Mouse (Mus musculus) gastrocnemius, postnatal 4 days (tissue): ENCODE data around the gene Lrrc73. TPM values are rescaled to one million over a fixed set of nuclear protein-coding genes. Genes with fewer than 3 reads are reported as not detected.

Source experiments
- DNase-seq, 2 experiments: peaks; one replicate each; pipeline ENCODE4 v3.0.0; 2021 to 2022; ENCODE audit warnings: low spot score in 2 of 2, mixed read lengths in 2 of 2
- total RNA-seq, 2 experiments: library from RNA; stranded (reverse); gene quantifications; 2 replicates each; pipeline ENCODE4 v1.2.3; 2021

Lrrc73 gene
- total RNA-seq, 2 experiments from 2014 or later, result 0.73 to 1.1 TPM

GRCm38 (mm10) chr17:46259675-46260074 lies 6.3 kb downstream of the Lrrc73 start:
- no peak for DNase-seq

GRCm38 (mm10) chr17:46262201-46262694 lies 8.9 kb downstream of the Lrrc73 start:
- no peak for DNase-seq

GRCm38 (mm10) chr17:46265502-46265901 lies 12.2 kb downstream of the Lrrc73 start:
- DNase-seq, result no peak

GRCm38 (mm10) chr17:46265918-46266618 lies 12.7 kb downstream of the Lrrc73 start:
- DNase-seq, result peak; percentile 72 to 80

- no peak for DNase-seq
Measured at GRCm38 (mm10) chr17:46266986-46267385, 13.7 kb downstream of the Lrrc73 start.

DNA sequence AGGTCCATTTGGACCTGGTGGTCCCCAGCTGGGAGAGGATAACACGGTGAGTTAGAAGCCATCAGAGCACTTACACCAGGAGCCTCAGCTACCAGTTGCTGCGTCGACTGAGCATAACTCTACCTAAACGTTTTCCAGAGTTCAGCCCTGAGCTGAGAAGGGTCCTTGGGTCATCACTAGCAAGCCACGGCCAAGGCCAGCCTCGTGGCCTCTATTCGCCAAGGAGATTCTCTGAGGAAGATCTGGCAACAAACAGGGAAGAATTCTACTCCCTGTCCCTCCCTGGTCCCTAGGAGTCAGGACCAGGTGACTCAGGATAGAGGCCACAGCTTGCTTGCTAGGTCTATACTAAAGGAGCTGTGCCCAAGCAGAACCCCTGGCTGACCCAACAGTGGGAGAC lies 14.2 kb downstream of the Lrrc73 start:
- no peak for DNase-seq

GRCm38 (mm10) chr17:46268026-46268720 lies 14.8 kb downstream of the Lrrc73 start:
- DNase-seq, result no peak

- DNase-seq, result peak in 1 of 2 experiments; percentile 60
Measured at GRCm38 (mm10) chr17:46269771-46270534, 16.6 kb downstream of the Lrrc73 start.

DNA sequence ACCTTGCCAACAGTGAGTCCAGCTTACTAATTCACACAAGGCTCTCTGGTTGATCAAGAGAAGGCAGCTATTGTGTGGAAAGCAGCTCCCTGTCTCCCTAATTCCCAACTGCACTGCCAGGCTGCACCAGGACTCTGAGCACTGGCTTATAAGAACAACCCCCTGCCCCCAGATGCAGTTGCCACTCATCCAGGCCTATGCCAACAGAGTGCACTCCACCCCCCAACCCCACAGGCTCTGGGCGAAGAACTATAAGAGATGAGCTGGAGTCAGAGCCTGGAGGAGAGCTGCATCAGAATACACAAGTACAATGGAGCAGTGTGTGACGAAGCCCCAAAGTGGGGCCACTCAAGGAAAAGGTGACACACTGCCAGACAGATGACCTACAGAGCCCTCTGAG lies 18.7 kb downstream of the Lrrc73 start:
- DNase-seq, result no peak

GRCm38 (mm10) chr17:46272675-46273074 lies 19.3 kb downstream of the Lrrc73 start:
- no peak for DNase-seq

DNA sequence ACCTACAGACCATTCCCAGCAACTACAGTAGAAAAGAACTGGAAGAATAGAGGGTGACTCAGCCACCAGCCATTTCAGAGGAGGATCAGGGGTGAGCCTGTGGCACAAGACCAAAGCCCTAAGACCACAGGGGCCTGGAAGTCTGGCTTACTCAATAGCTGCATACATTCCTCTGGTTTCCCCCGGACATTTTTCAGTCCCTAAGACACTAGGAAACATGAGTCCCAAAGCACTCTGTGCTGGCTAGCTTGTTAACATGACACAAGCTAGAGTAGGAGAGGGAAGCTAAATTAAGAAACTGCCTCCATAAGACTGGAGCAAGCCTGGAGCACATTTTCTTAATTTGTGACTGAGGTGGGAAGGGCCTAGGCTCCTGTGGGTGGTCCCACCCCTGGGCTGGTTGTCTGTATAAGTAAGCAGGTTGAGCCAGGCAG lies 20.5 kb downstream of the Lrrc73 start:
- DNase-seq, result no peak

DNA sequence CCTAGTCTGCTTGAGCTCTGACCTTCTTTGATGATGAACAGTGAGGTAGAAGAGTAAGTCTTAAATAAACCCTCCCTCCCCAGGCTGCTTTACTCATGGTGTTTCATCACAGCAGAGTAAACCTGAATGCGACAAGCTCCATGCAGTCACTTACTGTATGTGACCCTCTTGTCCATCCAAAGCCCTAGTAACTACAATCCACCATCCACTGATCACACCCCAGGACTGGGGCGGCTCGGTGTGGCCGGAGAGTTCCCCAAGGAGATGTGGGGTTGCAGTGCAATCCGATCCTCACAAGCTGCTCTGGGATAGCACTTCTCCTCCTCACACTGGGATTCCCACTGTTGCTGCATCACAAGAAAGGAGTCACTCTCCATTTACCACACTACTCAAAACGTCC lies 21.1 kb downstream of the Lrrc73 start:
- DNase-seq, result no peak

DNA sequence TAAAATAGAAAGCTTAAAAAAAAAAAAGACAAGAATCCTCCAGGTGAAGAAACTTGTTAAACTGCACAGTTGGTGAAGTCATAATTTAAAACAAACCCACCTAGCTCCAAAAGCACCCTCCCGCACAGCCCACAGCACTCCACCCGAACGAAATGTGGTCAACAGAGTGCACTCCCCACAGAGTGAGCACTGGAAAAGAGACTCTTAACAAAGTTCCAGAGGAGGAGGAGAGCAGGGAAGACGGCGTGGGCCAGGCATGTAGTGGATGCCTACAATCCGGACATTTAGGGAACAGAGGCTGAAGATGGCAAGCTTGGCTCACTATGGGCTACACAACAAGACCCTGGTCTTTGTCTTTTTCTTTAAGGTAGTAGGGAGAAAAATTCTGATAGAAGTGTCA lies 21.7 kb downstream of the Lrrc73 start:
- no peak for DNase-seq

DNA sequence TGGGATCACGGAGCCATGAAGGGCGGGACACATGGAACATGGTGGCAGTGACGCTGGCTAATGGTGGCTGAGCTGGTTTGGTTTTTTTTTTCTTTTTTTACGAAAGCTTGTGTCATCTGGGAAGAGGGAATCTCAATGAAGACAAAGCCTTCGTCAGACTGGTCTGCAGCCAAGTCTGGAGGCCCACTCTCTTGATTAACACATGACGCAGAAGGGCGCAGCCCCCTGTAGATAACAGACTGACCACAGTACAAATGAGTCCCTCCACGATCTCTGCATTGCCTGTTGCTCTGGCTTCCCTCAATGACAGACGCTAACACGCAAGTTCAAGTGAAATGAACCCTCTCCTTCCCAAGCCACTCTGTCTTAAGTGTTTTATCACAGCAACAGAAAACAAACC lies 22.2 kb downstream of the Lrrc73 start:
- no peak for DNase-seq

DNA sequence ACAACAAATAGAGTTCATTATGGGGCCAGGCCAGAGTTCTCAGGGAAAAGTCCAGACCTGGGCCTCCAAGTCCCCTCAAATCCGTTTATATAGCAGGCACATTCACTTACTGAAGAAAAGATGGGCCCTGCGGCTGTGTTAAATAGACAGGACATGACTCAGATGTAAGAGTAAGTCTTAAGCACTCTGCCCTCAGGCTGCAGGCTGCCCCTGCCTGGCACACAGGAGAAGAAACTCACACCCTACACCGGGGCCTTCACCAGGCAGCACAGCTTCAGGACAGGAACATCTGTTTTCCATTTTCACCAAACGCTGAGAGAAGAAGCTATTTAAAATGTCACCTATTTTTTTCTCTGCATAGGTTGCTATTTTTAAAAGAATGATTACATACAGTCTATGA lies 24.3 kb downstream of the Lrrc73 start:
- DNase-seq, result no peak

- DNase-seq, result no peak
Measured at GRCm38 (mm10) chr17:46278011-46278765, 24.9 kb downstream of the Lrrc73 start.

DNA sequence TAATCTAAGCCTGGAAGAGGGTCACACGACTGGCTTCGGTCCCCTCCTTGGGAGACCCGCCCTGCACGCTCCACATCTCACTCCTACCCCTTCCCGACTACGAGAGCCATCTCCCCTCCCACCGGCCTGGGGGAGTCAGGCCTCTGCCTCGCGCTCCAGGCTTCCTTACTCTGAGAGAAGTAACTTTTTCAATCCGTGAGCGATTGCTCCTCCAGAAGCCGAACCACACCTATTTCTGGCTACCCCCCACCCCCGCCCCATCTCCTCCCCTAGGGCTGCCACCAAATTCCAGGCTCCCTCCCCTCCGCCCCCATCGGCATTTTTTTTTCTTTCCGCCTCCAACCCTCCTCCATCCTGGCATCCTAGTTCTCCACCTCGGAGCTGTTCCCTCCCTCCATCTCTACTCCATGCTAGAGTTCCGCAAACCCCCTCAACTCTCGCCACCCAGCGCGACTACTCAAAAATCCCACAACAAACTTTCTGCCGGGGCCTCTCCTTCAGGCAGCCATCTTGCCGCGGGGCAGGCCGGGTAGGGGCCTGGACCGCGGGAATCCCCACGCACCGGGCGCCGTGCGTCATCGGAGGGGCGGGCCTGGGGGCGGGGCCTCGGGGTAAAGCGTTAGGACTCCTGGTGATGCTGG lies 29.3 kb downstream of the Lrrc73 start, which contains the start of gene Tjap1:
TSS of gene Tjap1 (minus strand) at position 544 of the 641 bp plus-strand sequence.
- DNase-seq, result peak; percentile 84 to 88

DNA sequence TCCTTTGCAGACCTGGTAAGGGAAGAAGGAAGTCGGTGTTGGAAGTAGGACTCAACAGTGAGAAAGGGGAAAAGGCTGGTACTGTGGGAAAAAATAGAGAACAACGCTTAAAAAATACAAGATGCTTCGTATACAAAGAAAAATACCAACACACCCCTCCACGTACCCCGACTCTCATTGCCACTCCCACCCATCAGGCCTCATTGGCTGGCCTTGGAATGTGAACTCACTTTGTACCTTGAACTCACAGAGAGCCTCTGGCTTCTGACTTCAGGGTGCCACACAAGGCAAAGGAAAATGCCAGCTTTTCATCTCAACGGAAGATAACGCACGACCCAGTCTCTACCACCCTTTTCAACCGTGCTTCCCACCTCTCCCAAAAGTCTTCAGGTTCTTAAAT lies 29.8 kb downstream of the Lrrc73 start:
- DNase-seq, result no peak

DNA sequence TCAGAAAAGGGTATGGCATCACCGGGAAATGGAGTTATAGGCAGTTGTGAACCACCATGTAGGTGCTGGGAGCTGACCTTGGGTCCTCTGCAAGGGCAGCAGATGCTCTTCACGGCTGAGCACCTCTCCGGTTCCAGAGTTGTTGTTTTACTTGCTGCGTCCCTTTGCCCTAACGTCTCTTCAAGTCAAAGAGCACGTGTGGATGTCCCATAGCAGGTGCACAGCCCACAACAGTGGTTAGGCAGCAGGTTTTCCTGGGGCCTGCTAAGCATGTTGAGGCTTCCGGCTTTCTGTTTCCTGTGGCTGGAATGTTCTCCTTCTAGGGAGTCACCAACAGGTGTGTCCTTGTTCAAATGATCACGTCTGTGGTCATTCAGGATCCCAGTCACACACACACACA lies 30.6 kb downstream of the Lrrc73 start:
- peak in 1 of 2 experiments; percentile 8 for DNase-seq

DNA sequence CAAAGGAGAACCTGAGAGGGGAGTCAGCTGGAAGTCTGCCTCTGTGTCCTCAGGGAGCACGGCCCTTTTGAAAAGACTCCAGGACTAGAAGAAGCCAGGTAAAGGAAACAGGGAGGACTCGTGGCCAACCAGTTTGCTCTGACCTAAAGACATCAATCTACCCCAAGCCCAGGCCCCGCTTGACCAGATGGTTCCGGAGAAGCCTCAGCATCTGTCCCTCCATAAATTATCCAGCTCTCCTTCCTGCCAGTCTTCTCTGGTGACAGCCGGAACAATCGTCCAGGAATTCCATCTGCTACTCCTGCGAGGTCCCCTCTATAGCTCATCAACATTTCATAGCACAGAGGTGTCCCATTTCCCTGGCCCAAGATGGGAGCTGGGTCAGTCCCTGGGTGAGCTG lies 31.3 kb downstream of the Lrrc73 start:
- peak in 1 of 2 experiments; percentile 14 for DNase-seq
